Mouse (Mus musculus): ENCODE measurements at regions not wholly inside any gene's neighbourhood (a gene's known extent, or its start where the extent isn't known, plus 50 kb on each side); places are given as distances from the start of the nearest gene placed in this dataset.

- TF ChIP-seq CTCF (IDR thresholded peaks at IDR 0.05; ENCODE audit: low read depth): no peak
- no peak for TF ChIP-seq EP300 (optimal IDR thresholded peaks at IDR 0.05)
Measured at GRCm38 (mm10) chr10:119035863-119036262, 165.9 kb upstream of the Dyrk2 start.

Data from stomach, postnatal 0 days (tissue).